Mouse (Mus musculus): ENCODE results near the gene Ryr1. TPM values are rescaled to one million over a fixed set of nuclear protein-coding genes. Genes with fewer than 3 reads are reported as not detected.

Ryr1 gene
- polyA plus RNA-seq, 1 experiment from 2014 or later, result 0.22 TPM

DNA sequence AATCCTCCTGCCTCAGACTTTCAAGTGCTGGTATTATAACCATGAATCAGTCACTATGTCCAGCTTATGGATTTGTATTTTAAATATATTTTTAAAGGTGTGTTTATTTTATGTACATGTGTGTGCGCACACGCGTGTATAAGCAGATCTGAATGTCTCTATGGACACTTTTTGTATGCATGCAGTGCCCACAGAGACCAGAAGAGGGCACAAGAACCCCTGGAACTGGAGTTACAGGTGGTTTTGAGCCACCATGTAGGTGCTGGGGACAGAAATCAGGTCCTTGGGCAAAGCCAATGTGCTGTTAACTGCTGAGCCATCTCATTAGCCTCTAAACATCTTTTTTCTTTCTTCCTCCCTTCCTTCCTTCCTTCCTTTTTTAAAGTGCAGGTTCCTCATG is 76.9 kb downstream of the Ryr1 start:
- DNase-seq (no peak), ATAC-seq (ENCODE audit: low read depth) (no peak)
- Histone ChIP-seq H3K9me3 (replicated peaks) (peaks cover 4% of the 10 kb centered on the region; the same call in 1 of the 2 replicates), H3K27ac (no peak overlapping the region), H3K4me1 (replicated peaks) (peaks cover 10% of the 10 kb centered on the region), H3K9ac (no peak overlapping the region), H3K27me3 (peaks cover 23% of the 10 kb centered on the region), H3K36me3 (no peaks in the 10 kb centered on the region; the same call in 1 of the 2 replicates), H3K4me3 (replicated peaks) (no peak overlapping the region), H3K4me2 (no peak overlapping the region)
- WGBS (ENCODE audit: insufficient replicate concordance), result 77% methylated on average over 3 of the region's 3 CpGs

DNA sequence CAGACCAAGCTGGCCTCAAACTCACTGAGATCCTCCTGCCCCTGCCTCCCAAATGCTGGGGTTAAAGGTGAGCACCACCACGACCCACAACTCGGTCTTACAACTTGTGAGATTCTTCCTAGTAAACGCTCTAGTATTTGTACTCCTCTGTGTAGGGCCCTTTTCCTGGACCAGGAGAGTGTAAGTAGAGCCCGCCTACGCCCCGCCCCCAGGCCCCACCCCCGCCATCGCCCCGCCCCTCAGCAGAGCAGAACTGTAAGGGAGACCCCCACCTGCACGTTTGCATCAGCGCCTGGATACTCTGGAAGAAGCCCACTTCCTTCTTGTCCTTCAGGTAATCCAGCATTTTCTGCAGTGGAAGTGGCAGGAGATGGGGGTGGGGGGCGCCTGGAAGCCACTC is 78.4 kb downstream of the Ryr1 start:
- no peak overlapping the region for H3K4me2 ChIP-seq
- peaks cover 4% of the 10 kb centered on the region; the same call in 1 of the 2 replicates for H3K9me3 ChIP-seq (replicated peaks)
- H3K27ac ChIP-seq, result no peak overlapping the region
- no peak overlapping the region for H3K9ac ChIP-seq
- 10% methylated on average over 12 of the region's 12 CpGs for WGBS (ENCODE audit: insufficient replicate concordance)
- DNase-seq, result no peak
- peaks cover 14% of the 10 kb centered on the region for H3K4me1 ChIP-seq (replicated peaks)
- H3K36me3 ChIP-seq, result no peaks in the 10 kb centered on the region; the same call in 1 of the 2 replicates
- H3K27me3 ChIP-seq, result peaks cover 8% of the 10 kb centered on the region
- no peak overlapping the region for H3K4me3 ChIP-seq (replicated peaks)
- ATAC-seq (ENCODE audit: low read depth), result no peak

DNA sequence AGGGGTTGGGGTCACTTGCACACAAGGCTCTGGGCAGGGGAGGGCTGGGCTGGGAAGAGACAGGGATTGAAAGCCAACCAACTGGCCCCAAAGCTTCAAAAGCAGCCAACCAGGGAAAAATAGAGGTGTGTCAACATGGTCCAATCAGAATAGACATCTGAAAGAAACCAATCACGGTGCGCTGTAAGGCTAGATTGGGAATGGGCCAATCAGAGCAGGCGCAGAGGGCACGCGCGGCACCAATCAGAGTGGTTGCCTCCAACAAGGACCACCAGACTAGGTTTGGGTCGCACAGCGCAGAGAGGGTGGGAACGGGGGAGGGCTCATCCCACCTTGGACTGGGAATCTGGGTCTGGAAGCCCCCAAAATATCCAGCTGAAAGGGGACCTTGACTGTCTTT is 80.7 kb downstream of the Ryr1 start:
- Histone ChIP-seq H3K27ac (no peak overlapping the region), H3K36me3 (no peaks in the 10 kb centered on the region; the same call in 1 of the 2 replicates), H3K27me3 (no peaks in the 10 kb centered on the region), H3K9ac (no peak overlapping the region), H3K9me3 (replicated peaks) (peaks cover 4% of the 10 kb centered on the region; the same call in 1 of the 2 replicates), H3K4me1 (replicated peaks) (peaks cover 25% of the 10 kb centered on the region), H3K4me3 (replicated peaks) (no peak overlapping the region), H3K4me2 (no peak overlapping the region)
- no peak for ATAC-seq (ENCODE audit: low read depth)
- DNase-seq, result no peak
- 73% methylated on average over 9 of the region's 9 CpGs for WGBS (ENCODE audit: insufficient replicate concordance)

DNA sequence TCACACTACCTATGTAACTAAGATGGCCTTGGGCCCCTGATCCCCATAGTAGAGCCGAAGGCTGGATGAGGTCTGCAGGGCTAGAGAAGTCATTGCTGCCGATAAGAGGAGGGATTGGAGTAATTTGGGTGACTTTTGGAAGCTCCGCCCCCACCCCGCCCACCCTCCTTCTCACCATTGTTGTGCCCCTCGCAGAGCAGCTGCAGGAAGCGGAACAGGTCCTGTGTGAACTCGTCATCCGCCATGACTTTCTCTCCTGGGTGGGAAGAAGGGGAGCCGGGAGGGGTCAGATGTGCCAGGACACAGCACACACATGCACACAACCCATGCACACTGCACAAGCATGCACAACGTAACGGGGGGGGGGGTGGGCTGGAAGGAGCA is 81.3 kb downstream of the Ryr1 start:
- Histone ChIP-seq H3K4me3 (replicated peaks) (no peak overlapping the region), H3K27ac (no peak overlapping the region), H3K4me2 (no peak overlapping the region), H3K36me3 (no peaks in the 10 kb centered on the region; the same call in 1 of the 2 replicates), H3K9ac (no peak overlapping the region), H3K9me3 (replicated peaks) (peaks cover 4% of the 10 kb centered on the region; the same call in 1 of the 2 replicates), H3K4me1 (replicated peaks) (peaks cover 25% of the 10 kb centered on the region), H3K27me3 (no peaks in the 10 kb centered on the region)
- DNase-seq, result no peak
- no peak for ATAC-seq (ENCODE audit: low read depth)
- 51% methylated on average over 11 of the region's 11 CpGs for WGBS (ENCODE audit: insufficient replicate concordance)

DNA sequence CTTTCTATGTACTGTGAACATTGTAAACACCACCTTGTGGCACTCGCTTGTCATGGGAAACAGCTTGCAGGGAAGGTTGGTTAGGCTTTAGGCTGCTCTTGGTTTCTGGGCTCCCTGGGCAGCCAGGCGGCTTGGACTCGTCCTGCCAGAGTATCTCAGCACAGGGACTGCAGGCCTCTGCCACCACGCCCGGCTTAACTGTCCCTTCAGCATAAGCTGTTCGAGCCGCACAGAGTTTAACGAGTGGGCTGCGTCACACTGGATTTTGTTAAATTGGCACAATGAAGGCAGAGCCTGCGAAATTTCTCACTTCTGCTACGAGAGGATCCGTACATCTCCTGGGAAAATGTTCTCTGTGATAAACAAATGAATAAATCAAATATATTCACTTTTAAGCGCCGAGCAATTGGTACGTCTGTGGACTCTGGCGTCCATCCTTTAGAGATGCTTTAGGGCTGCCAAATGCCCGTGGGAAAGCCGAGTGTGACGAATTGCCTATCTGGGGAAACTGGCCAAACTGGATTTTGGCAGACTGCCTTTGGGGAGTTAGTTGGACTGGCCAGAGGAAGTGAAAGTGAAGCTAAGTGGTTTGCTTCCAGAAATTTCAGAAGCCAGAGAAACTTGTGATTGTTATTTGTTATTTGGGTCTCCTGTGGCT is 81.8 kb downstream of the Ryr1 start:
- DNase-seq (no peak), ATAC-seq (ENCODE audit: low read depth) (no peak)
- no peaks in the 10 kb centered on the region for H3K27me3 ChIP-seq
- 76% methylated on average over 19 of the region's 19 CpGs for WGBS (ENCODE audit: insufficient replicate concordance)
- H3K4me2 ChIP-seq, result no peak overlapping the region
- no peak overlapping the region for H3K4me3 ChIP-seq (replicated peaks)
- H3K27ac ChIP-seq, result no peak overlapping the region
- H3K9me3 ChIP-seq (replicated peaks), result peaks cover 2% of the 10 kb centered on the region; the same call in 1 of the 2 replicates
- H3K36me3 ChIP-seq, result no peaks in the 10 kb centered on the region; the same call in 1 of the 2 replicates
- peaks cover 25% of the 10 kb centered on the region for H3K4me1 ChIP-seq (replicated peaks)
- H3K9ac ChIP-seq, result no peak overlapping the region

DNA sequence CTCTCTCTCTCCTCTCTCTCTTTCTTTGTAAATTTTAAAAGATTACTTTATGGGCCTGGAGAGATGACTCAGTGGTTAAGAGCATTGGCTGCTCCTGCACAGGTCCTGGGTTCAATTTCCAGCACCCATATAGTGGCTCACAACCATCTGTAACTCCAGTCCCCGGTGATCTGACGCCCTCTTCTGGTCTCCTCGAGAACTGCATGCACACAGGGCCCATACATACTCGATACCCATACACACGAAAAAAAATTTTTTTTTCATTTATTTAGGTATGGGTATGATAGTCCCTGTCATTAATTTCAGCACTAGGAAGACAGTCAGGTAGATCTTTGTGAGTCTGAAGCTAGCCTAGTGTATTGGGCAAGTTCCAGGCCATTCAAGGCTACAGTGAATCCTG is 83.8 kb downstream of the Ryr1 start:
- peak overlapping the region; percentile 85; the same call in 1 of the 2 replicates for H3K4me2 ChIP-seq
- H3K36me3 ChIP-seq, result no peaks in the 10 kb centered on the region; the same call in 1 of the 2 replicates
- H3K27ac ChIP-seq, result no peak overlapping the region
- peaks cover 25% of the 10 kb centered on the region for H3K4me1 ChIP-seq (replicated peaks)
- no peaks in the 10 kb centered on the region for H3K27me3 ChIP-seq
- 71% methylated on average over 5 of the region's 5 CpGs for WGBS (ENCODE audit: insufficient replicate concordance)
- DNase-seq, result no peak
- no peak overlapping the region for H3K9ac ChIP-seq
- no peak overlapping the region for H3K4me3 ChIP-seq (replicated peaks)
- ATAC-seq (ENCODE audit: low read depth), result no peak
- no peaks in the 10 kb centered on the region for H3K9me3 ChIP-seq (replicated peaks)

DNA sequence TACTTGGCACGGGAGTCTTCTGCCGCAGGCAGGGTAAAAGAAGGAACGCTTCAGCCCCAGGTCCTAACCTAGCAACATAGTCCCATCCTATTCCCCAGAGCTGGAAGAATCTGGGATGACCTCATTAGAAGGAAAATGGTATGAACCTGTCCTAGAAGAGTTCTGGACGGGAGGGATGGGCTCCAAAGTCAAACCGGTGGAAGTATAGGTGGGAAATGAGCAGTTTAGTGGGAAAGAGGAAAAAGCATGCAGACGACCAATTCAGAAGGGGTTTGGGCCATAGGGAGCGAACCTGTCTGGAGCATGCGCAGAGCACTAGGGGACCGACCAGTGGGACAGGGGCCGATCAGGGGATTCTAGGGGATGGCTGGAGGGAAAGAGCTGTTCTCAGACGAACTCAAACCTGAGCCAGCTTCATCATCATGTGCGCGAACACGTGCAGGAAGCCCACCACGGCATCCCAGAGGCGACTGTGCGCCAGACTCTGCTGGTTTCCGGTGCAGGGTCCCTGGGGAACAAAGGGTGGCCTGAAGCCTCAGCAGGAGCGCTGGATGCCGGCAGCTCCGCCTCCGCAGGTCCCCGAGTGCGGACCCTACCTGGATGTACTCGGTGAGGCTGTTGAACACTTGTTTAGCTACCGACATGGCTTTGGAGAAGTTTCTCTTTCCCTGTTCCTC is 84.9 kb downstream of the Ryr1 start:
- H3K9me3 ChIP-seq (replicated peaks), result no peaks in the 10 kb centered on the region
- under 1% methylated on average over 26 of the region's 26 CpGs for WGBS (ENCODE audit: insufficient replicate concordance)
- peak; percentile 59 for ATAC-seq (ENCODE audit: low read depth)

DNA sequence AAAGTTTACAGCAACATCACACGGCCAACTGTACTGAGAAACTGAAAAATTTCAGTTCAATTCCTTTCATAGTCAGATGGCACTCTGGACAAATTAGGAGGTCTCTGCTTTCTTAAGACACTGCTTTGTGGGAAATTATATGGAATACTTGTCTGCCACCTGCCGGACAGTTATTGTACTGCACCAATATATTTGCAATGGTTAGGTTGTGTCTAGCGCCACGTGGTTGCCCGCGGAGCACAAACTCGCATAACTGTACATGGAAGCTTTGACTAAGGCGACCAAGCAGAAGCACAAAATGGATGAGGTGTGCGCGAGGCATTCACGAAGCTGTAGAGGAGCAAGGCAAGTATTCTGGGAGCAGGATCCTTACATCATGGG is 85.4 kb downstream of the Ryr1 start:
- Histone ChIP-seq H3K4me1 (replicated peaks) (peaks cover 25% of the 10 kb centered on the region), H3K9me3 (replicated peaks) (no peaks in the 10 kb centered on the region), H3K4me2 (peak overlapping the region; percentile 85), H3K4me3 (replicated peaks) (peak overlapping the region; percentile 63), H3K9ac (peak overlapping the region; percentile 75), H3K36me3 (no peaks in the 10 kb centered on the region; the same call in 1 of the 2 replicates), H3K27ac (no peak overlapping the region; the same call in 1 of the 2 replicates), H3K27me3 (no peaks in the 10 kb centered on the region)
- under 1% methylated on average over 11 of the region's 11 CpGs for WGBS (ENCODE audit: insufficient replicate concordance)
- DNase-seq, result peak; percentile 76
- peak; percentile 55; the same call in 1 of the 2 replicates for ATAC-seq (ENCODE audit: low read depth)

More for the DNA sequence above, 84.9 kb downstream of the Ryr1 start:
- no peaks in the 10 kb centered on the region for H3K27me3 ChIP-seq
- H3K4me3 ChIP-seq (replicated peaks), result peak overlapping the region; percentile 63
- H3K36me3 ChIP-seq, result no peaks in the 10 kb centered on the region; the same call in 1 of the 2 replicates
- peaks cover 25% of the 10 kb centered on the region for H3K4me1 ChIP-seq (replicated peaks)
- peak overlapping the region; percentile 85 for H3K4me2 ChIP-seq
- H3K27ac ChIP-seq, result peak overlapping the region; percentile 35; the same call in 1 of the 2 replicates
- DNase-seq, result peak; percentile 32
- H3K9ac ChIP-seq, result peak overlapping the region; percentile 75

DNA sequence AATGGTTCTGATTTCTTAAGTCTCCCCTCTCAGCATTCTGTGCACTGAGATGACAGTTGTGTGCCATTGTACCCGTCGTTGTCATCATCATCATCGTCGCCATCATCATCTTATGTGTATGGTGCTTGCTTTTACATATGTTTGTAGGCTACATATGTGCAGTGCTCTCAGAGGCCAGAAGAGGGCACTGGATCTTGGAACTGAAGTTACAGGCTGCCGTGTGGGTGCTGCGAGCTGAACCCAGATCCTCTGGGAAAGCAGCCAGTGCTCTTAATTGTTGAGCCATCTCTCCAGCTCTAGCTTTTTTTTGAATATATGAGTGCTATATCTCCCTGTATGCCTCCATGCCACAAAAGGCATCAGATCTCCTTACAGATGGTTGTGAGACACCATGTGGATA is 87.7 kb downstream of the Ryr1 start:
- DNase-seq (no peak), ATAC-seq (ENCODE audit: low read depth) (no peak)
- WGBS (ENCODE audit: insufficient replicate concordance), result 68% methylated on average over 6 of the region's 6 CpGs
- H3K4me3 ChIP-seq (replicated peaks), result no peak overlapping the region
- no peak overlapping the region for H3K4me2 ChIP-seq
- no peak overlapping the region for H3K27ac ChIP-seq
- no peaks in the 10 kb centered on the region for H3K9me3 ChIP-seq (replicated peaks)
- H3K27me3 ChIP-seq, result no peaks in the 10 kb centered on the region
- H3K36me3 ChIP-seq, result no peaks in the 10 kb centered on the region
- H3K9ac ChIP-seq, result no peak overlapping the region
- H3K4me1 ChIP-seq (replicated peaks), result peaks cover 10% of the 10 kb centered on the region

DNA sequence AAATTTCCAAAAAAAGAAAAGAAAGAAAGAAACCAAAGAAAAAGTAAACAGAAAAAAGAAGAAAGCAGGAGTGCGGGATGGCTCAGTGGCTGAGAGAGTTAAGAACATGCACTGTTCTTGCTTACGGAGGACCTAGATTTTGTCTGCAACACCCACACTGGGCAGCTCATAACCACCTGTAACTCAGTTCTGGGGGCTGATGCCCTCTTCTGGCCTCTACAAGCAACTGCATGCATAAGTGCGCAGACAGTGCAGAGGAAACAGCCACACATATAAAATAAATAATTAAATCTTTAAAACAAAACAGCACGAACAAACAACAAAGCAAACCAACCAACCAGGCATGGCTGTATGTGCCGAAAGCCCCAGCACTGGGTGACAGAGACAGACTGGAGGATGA is 92.3 kb downstream of the Ryr1 start:
- no peaks in the 10 kb centered on the region for H3K9me3 ChIP-seq (replicated peaks)
- H3K4me3 ChIP-seq (replicated peaks), result no peak overlapping the region
- no peaks in the 10 kb centered on the region for H3K27me3 ChIP-seq
- no peak overlapping the region for H3K4me2 ChIP-seq
- no peak for ATAC-seq (ENCODE audit: low read depth)
- no peak for DNase-seq
- no peak overlapping the region for H3K9ac ChIP-seq
- no peak overlapping the region for H3K27ac ChIP-seq
- H3K36me3 ChIP-seq, result no peaks in the 10 kb centered on the region
- WGBS (ENCODE audit: insufficient replicate concordance), result 72% methylated on average over 5 of the region's 5 CpGs
- H3K4me1 ChIP-seq (replicated peaks), result peaks cover 35% of the 10 kb centered on the region

DNA sequence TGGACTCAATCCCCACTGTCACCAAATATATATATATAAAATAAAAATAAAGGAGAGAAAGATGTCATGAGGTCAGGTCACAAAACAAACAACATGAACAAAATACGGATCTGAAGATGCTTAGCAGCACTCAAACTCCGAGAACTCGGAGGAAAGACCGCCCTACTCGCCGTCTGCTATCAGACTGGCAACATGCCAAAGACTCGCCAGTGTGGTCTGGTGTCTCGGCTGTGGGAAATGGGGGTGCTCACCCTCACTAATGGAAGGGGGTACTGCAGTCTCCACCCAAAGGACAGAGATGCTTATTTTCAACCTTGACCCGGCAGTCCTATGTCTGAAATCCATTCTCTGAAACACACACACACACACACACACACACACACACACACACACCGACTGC is 93.3 kb downstream of the Ryr1 start:
- no peaks in the 10 kb centered on the region for H3K36me3 ChIP-seq
- H3K4me3 ChIP-seq (replicated peaks), result no peak overlapping the region
- H3K27ac ChIP-seq, result 0 out of 2 replicates have a peak overlapping the region, but pooled peaks have one; percentile 47
- 70% methylated on average over 10 of the region's 10 CpGs for WGBS (ENCODE audit: insufficient replicate concordance)
- H3K9ac ChIP-seq, result no peak overlapping the region
- peaks cover 38% of the 10 kb centered on the region for H3K4me1 ChIP-seq (replicated peaks)
- no peak overlapping the region for H3K4me2 ChIP-seq
- ATAC-seq (ENCODE audit: low read depth) (no peak), DNase-seq (no peak)
- no peaks in the 10 kb centered on the region for H3K9me3 ChIP-seq (replicated peaks)
- no peaks in the 10 kb centered on the region for H3K27me3 ChIP-seq

Measured in liver, embryonic 13.5 days (tissue).